Mouse (Mus musculus): ENCODE results near the gene Zfp879.

Zfp879 gene

DNA sequence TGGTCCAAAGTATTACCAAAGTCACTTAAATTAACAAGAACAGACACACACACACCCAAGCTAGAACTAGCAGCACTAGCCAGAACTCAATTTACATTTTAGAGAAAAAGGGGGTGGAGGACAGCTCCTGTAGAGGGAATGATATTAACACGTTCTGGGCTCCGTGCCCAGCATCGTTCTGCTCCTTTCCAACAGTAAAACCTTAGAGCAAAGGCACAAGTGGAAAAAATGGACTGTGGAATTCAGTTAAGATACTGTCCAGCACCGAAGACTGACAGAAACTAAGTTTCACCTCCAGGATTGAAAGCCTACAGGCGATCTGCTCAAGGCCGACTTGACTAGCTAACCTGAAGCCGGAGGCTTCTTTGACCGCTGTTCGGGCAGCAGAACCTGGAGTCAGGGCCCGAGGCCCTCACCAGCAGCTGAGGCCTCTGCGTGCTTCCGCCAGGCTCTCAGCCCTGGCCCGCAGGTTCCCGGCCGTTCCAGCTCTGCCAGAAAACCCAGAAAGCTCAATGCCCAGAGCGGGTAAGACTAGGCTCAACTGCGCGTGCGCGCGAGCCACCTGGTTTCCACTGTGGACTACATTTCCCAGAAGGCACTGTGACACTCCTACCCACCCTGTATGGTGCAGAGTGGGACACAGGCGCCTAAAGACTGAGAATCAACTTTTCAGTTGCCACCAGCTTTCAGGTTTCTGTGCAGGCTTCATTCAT, at the start of gene Zfp879:
TSS of gene Zfp879 (minus strand) at position 530 of the 713 bp plus-strand sequence.
- DNase-seq: peak; percentile 96

DNA sequence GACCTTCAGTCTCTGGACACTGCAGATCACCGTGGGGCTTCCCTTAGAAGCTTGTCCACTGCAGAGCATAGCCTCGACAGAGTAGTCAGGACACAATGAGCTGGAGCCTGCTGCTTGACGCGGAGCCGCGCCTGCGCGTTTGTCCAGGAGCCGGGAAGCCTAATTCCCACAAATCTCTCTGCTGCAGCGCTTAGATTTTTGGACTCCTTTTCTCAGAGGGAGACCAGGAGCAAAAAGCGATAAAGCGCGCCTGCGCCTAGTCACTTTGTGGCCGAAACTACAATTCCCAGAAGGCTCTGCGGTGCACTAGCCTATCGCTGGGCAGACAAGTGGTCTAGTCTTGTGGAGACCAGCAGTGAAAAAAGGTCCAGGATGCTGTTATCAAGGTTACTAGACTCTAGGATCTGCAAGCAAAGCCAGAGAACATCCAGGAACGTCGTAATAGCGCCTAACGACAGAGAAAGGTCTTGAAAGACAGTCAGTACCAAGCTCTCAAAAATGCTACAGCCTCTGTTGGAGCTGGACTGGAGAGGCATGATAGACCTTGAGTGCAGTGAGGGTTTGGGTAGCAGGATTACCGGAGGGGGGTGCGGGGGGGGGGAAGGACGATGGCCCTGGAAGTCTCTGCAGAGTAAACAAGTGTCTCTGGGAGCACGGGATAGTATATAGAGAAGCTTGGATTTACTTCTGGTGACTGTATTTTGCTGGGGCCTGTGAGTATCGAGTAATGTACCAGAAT, 46.2 kb upstream of the Zfp879 start, which contains the start of gene Zfp454:
TSS of gene Zfp454 (minus strand) at position 262 of the 739 bp plus-strand sequence.
- peak; percentile 98 for DNase-seq

DNA sequence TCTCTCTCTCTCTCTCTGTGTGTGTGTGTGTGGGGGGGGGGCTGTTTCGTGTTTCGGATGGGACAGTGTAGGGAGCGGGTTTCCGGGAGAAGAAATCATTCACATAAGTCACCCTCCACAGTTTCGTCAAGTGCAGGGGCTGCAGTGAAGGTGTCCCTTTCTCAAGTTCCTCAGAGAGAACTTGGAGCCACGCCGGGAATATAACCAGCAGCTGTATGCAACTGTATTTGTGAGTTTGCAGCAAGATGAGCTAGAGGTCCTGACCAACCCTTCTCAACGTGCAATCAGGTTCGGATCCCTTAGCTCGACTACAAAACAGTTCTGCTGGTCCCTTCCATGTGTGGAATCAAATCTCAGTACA, 45.6 kb upstream of the Zfp879 start:
- no peak for DNase-seq

DNA sequence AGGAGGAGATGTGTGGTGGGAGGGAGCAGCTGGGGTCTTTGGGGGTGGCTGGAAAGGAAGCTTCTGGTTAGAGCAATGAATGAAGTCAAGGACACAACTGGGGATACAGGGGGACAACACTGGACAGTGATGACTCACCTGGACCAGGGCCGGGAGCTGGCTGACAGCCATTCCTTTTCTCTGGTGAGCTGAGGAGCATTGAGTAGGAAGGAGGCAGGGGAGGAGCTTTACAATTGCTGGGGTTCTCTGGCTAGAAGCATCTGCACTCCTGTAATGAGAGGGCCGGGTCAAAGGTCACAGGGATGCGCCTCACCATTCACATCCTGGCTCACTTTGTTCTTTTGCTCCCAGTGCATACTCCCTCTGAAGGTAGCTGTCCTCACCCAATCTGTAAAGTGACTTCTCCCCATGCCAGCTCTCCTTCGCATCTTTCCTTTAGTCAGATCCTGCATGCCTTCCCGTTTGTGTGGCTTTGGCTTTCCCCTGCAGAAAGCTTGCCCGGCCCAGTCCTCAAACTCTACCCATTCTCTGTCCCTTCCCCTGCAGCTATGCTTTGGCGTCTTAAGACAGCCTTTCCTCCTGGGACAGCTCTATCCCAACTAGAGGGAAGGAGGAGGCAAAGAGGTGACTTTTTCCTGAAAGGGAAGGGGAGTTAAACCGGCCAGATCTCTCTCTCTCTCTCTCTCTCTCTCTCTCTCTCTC, 45.0 kb upstream of the Zfp879 start:
- no peak for DNase-seq

DNA sequence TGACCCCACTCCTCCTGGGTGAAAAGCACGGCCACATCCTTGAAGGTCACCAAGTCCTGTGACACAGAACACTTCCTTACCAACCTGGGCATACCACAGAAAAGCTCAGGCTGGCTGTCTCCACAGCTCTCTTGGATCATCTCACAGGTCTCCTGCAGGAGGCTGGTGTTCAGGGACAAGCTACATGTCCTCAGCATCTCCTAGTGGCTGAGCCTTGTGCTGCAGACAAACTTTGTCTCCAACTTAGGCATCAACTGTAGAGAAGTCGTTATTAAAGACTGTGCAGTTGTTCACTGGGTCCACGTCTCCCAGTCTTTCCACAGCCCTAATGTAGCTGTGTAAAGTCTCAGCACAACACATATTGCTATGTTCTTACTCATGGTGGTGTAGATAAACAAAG, 42.4 kb upstream of the Zfp879 start:
- DNase-seq: no peak

DNA sequence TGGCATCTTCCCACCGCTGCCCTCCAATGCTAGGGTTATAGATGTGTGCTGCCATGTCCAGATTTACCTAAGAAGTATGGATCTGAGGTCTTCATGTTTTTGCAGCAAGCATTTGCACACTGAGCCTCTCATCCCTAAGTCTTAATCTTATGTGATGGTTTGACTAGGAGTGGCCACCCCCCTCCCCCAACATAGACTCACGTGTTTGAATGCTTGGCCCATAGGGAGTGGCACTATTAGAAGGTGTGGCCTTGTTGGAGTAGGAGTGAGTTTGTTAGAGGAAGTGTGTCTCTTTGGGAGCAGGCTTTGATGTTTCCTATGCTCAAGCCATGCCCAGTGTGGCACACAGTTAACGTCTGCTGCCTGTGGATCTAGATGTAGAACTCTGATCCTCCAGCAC, 37.3 kb upstream of the Zfp879 start:
- DNase-seq: no peak

DNA sequence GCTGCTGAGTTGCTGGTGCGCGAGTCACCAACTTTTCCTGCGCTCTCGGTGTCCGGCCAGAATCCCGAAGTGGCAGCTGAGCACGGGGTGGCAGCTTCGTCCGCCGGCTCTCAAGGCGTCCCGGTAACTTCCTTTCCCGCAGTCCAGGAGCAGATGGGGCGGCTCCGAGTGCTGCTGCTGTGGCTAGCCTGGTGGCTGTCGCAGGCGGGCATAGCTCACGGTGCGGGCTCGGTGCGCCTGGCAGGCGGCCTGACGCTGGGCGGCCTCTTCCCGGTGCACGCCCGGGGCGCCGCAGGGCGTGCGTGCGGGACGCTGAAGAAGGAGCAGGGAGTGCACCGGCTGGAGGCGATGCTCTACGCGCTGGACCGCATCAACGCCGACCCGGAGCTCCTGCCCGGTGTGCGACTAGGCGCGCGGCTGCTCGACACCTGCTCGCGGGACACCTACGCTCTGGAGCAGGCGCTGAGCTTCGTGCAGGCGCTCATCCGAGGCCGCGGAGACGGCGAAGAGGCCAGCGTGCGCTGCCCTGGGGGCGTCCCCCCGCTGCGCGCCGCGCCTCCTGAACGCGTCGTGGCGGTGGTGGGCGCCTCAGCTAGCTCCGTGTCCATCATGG, 9.7 kb upstream of the Zfp879 start:
- DNase-seq: peak; percentile 8

DNA sequence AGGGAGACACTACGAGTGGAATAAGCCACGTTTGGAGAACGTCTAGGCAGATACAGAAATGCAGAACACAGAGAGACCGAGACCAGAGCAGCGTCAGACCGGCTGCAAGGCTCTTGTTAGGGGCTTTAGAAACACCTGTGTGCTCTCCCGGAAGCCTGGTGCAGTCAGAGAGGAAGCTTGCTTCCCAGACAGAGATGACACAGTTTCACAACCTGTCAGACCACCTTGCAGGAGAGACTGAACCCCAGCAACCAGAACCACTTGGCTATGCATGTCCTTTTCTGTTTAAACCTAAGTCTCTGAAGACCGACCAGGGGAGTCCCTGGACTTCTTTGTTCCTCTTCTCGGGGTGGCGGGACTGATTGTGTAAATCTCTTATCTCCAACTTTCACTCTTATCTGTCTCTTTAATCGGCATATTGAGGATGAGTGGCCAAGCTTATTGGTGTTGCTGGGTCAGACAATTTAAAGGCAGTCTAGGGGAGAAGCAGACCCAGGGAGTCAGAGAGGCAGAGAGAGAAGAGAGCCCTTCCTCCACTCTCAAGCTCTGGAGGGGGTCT, 8.9 kb upstream of the Zfp879 start, which contains the start of gene Grm6:
TSS of gene Grm6 (plus strand) at position 509 of the 559 bp plus-strand sequence.
- no peak for DNase-seq

DNA sequence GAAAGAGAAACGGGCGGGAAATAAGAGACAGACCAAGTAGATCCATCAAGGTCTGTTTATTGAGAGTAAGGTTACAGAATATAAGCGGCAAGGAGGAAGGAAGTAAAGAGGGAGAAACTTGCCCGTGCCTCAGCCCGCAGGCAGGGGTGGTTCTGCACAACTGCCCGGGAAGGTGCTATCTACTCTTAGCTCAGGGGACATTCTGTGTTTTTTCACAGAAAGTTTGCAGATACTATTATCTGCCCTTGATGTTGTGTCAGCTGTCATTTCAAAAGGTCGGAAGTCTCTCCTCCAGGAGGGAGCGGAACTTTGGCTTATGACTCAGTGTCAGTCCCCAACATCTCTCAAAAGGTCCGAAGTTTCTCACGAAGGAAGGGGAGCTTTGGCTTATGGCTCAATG, 8.0 kb upstream of the Zfp879 start:
- DNase-seq: no peak

DNA sequence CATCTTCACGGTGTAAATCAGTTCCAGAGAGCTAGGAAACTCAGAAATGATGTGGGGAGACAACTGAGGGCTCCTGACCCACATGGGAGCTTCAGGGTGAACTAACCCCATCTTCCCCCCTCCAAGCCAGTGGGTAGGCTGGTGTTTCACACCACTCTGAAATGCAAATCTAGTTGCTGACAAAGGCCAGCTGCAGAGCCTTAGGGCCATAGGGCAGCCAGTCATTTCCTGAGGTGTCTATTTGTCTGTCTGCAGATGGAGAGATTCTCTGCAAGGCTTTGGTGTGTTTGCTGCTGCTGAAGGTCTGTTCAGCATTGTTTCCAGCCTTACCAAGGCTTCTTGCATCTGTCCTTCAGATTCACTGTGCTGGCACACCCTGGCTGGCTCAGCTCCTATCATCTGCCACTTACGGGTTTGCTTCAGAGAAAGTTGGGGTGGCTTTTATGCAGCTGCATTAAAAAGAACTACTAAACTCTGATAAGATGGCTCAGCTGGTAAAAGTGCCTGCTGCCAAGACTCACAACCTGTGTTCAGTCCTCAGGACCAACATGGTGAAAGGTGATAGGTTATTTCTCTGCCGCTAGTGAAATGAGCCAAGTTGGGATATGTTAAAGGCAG, 7.3 kb upstream of the Zfp879 start:
- no peak for DNase-seq

DNA sequence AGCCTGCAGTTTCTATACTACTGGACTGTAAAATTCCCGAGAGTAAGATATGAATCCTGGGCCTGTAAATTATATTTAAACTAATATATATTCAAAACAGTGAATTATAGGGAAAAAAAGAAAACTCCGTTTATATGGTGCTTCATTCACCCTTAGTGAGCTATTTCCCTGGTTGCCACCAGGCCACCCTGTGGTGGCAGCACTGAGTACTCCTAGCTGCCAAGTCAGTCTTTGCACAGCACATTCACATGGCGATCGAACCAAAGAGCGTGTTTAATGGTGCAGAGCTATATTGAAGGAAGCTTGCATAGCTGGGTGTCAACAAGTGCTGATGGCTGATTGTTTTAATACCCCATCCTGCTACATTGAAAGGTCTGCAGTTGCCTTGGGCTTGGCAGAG, 5.7 kb upstream of the Zfp879 start:
- no peak for DNase-seq

DNA sequence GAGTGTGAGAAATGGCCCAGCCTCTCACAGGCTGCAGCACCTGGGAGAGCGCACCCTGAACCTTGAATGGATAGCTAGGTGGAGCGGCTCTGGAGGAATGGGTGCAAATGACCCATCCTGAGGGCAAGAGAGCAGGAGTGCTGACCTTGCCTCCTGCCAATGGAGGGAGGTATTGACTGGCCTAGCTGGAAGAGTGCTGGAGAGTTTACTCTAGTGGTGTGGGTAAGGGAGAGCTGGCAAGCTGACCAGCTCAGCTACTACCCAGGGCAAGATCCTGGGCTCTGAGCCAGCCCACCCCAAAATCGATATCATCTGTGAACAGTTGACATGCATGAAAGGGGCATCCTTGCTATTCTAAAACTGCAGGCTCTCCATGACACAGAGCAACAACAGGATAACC, 4.6 kb upstream of the Zfp879 start:
- DNase-seq: no peak

DNA sequence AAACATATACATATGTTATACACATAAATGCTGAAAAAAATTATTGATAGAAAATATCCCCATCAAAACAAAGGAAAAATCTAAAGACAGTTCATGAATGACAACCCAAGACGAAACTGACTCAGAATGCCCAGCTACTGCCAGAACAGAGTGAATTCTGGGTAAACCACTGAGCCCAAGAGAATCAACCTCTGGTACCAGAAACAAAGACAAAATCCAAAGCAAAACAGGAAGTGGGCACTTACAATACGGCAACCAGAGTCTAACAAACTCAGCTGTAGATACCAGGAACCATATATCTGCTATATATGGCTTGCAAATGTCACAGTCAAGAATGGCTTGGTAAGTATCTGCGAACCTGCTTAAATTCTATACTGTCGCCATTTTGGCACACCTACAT, 5.6 kb downstream of the Zfp879 start:
- no peak for DNase-seq

DNA sequence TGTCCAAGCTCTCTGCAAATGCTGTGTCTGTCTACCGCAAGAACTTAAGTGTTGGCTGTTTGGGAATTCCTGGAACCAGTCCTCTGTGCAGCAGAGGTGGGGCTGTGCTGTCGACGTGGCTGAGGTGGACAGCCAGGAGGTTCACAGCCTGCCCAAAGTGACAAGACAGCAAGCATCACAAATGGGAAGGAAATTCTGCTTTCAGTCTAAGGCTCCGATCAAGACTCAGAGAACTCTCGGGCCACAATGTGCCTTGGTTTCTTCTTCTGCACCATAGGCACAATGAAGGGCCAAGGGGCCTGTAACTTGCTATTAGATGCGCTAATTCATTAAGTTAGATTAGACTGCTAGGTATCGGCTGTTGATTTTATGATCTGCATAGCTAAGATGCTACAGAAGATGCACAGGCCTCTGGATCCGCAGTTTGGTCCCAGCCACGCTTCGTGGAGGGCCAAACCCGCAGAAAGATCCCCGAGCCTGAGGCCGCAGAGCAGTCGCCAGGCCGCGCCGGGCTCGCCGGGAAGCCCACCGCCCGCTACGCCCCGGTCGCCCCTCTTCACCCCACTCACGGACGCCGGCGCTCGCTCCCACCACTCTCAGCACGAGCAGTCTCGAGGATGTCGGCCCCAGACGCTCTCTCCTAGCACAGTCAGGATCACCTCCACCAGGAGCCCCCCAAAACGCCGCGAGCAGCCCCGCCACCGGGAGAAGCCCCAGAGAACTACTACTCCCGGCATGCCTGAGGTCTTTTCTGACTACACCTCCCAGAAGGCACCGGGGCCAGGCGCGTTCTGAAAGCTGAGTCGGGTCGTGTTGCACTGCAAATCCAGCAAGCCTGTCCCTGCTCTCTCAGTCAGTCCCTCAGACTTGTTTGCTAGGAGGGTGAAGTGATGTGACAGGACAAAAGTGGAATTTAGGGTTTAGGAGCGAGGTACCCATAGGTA, 14.1 kb downstream of the Zfp879 start, which contains the start of gene Zfp354c:
TSS of gene Zfp354c (minus strand) at position 715 of the 944 bp plus-strand sequence.
- DNase-seq: peak; percentile 91

DNA sequence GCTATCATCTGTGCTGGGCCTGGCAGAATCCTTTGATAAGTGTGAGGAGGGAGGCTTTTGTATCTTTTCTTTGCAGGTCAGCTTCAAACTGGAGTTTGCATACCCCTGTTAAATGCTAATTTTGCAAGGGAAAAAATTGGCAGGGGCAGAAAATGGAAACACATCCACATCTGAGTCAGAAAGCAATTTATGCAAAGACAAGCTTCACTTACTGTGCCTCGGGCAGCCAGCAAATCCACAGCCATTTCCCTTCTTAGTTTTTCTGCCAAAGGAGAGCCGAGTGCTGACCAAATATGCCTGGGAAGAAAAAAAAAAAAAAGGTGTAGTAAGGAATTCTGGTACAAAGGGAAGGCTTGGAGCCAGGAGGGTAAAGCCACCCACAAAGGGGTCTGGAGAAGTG, 15.1 kb downstream of the Zfp879 start:
- DNase-seq: no peak

DNA sequence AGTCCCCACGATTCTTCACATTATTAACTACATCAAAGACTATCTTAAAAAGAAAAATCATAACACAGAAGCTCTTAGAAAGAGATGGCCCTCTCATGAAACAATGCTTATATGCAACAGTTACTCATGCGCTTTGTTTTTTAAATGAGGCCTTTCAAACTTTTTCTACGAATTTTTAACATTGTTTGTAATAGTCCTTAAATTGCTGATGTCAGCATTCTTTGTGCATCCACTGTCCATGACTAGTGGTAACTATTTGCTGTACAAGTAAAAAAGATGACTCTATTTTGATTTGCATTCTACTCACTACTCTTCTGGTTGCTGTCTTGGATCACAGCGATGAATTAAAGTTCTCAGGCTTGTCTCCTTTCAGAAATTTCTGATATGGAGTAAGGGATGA, 27.1 kb downstream of the Zfp879 start:
- DNase-seq: no peak

DNA sequence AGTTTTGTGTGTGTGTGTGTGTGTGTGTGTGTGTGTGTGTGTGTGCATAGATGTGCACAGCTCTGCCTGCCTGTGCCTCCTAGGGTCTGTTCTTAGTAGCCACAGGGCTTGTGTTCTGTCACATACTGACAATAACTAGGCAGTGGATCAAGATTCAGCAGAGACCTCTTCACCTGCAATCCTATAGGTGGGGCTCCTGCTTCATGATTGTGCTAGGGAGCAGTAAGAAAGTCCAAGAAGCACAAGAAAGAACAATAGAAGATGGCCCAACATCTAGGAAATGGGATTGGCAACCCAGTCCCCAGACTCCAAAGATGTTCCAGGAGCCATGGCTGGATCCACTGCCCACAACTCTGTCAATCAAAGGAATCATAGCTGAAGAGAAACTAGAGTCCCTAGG, 42.5 kb downstream of the Zfp879 start:
- DNase-seq: no peak

DNA sequence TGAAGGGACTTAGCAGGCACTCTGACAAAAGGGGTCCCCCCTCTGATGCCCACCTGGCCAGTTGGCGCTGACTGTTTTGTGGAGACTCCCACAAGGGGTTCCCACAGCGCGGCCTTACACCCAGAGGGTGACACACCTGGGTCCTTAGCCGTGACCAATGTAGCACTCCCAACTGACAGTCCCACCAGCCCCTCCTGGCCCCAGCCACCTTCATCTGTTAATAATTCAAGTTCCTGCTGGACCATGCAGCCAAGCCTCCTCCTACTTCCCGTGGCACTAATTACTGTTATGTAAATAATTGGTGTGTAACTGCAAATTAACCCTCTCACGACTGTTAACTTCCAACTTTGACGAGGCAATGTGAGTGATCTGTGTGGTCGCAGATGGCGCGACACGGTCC, 43.7 kb downstream of the Zfp879 start:
- no peak for DNase-seq

All from right cerebral cortex, adult 18-20 months (tissue).